Mouse (Mus musculus) heart, postnatal 4 days (tissue): ENCODE results near the gene Hs3st3b1. TPM values are rescaled to one million over a fixed set of nuclear protein-coding genes. Genes with fewer than 3 reads are reported as not detected.
A peak's percentile ranks its signal among the peaks of the same experiment; 100 is the strongest.

ENCODE experiments used
- DNase-seq: peaks from one replicate; pipeline ENCODE4 v3.0.0; 2021
- total RNA-seq, 2 experiments: library from RNA; stranded (reverse); gene quantifications; 2 replicates each; pipeline ENCODE4 v1.2.3; 2021

Gene Hs3st3b1
- total RNA-seq, 2 experiments from 2014 or later = 1.1 TPM

GRCm38 (mm10) chr11:63923386-63923785 is 1.3 kb upstream of the Hs3st3b1 start:
- peak; percentile 25 for DNase-seq

- DNase-seq = peak; percentile 23
These were observed 792 bp downstream of the Hs3st3b1 start for GRCm38 (mm10) chr11:63921044-63921951.

GRCm38 (mm10) chr11:63920531-63920930 is 1.6 kb downstream of the Hs3st3b1 start:
- DNase-seq = peak; percentile 86

GRCm38 (mm10) chr11:63919211-63920098 is 2.6 kb downstream of the Hs3st3b1 start:
- no peak for DNase-seq

GRCm38 (mm10) chr11:63918321-63919105 is 3.6 kb downstream of the Hs3st3b1 start:
- no peak for DNase-seq

- no peak for DNase-seq
These were observed 4.5 kb downstream of the Hs3st3b1 start for GRCm38 (mm10) chr11:63917561-63917960.

GRCm38 (mm10) chr11:63914388-63914787 is 7.7 kb downstream of the Hs3st3b1 start:
- DNase-seq = peak; percentile 76

- no peak for DNase-seq
These were observed 8.2 kb downstream of the Hs3st3b1 start for GRCm38 (mm10) chr11:63913936-63914335.

GRCm38 (mm10) chr11:63911001-63911400 is 11.1 kb downstream of the Hs3st3b1 start:
- DNase-seq = no peak

- no peak for DNase-seq
These were observed 12.1 kb downstream of the Hs3st3b1 start for GRCm38 (mm10) chr11:63909961-63910360.

- no peak for DNase-seq
These were observed 13.6 kb downstream of the Hs3st3b1 start for GRCm38 (mm10) chr11:63908500-63908899.

- no peak for DNase-seq
These were observed 15.3 kb downstream of the Hs3st3b1 start for GRCm38 (mm10) chr11:63906552-63907353.

- DNase-seq = no peak
These were observed 17.3 kb downstream of the Hs3st3b1 start for GRCm38 (mm10) chr11:63904787-63905186.

GRCm38 (mm10) chr11:63898509-63899168 is 23.5 kb downstream of the Hs3st3b1 start:
- no peak for DNase-seq

GRCm38 (mm10) chr11:63897856-63898508 is 24.1 kb downstream of the Hs3st3b1 start:
- no peak for DNase-seq

GRCm38 (mm10) chr11:63897011-63897410 is 25.1 kb downstream of the Hs3st3b1 start:
- no peak for DNase-seq

- no peak for DNase-seq
These were observed 27.9 kb downstream of the Hs3st3b1 start for GRCm38 (mm10) chr11:63894188-63894587.

GRCm38 (mm10) chr11:63893557-63893956 is 28.5 kb downstream of the Hs3st3b1 start:
- DNase-seq = no peak

- DNase-seq = no peak
These were observed 30.5 kb downstream of the Hs3st3b1 start for GRCm38 (mm10) chr11:63891479-63892020.

GRCm38 (mm10) chr11:63883385-63883784 is 38.7 kb downstream of the Hs3st3b1 start:
- no peak for DNase-seq
